Mouse (Mus musculus) forebrain, embryonic 16.5 days (tissue): ENCODE data around the gene Celf2. TPM values are rescaled to one million over a fixed set of nuclear protein-coding genes. Genes with fewer than 3 reads are reported as not detected.
A peak's percentile ranks its signal among the peaks of the same experiment; 100 is the strongest.

Source experiments
- ATAC-seq: fragments of 200-750 bp; cut with Nextera tagmentation; 2 replicates; pipeline ENCODE4 v1.8.0; 2017; ENCODE audit warnings: mild to moderate bottlenecking, moderate library complexity
- H3K27ac ChIP-seq: fragments of 300-500 bp; sonication (generic); 2 replicates; pipeline ENCODE4 v1.5.1; 2014; ENCODE audit warnings: low read length, control low read depth
- H3K27me3 ChIP-seq: fragments of 300-500 bp; sonication (generic); replicated peaks from 2 replicates; pipeline ENCODE4 v1.6.1; 2014; ENCODE audit warnings: low read length; ENCODE audit not compliant: control insufficient read depth, insufficient read depth
- H3K36me3 ChIP-seq: fragments of 300-500 bp; sonication (generic); 2 replicates; pipeline ENCODE4 v1.6.1; 2014; ENCODE audit not compliant: control insufficient read depth, insufficient read depth
- H3K4me1 ChIP-seq: fragments of 300-500 bp; sonication (generic); replicated peaks from 2 replicates; pipeline ENCODE4 v1.6.1; 2014; ENCODE audit warnings: low read length; ENCODE audit not compliant: control insufficient read depth, insufficient read depth
- H3K4me2 ChIP-seq: fragments of 300-500 bp; sonication (generic); 2 replicates; pipeline ENCODE4 v1.6.1; 2014; ENCODE audit warnings: mild to moderate bottlenecking, low read length, control low read depth
- H3K4me3 ChIP-seq: fragments of 300-500 bp; sonication (generic); replicated peaks from 2 replicates; pipeline ENCODE4 v1.5.1; 2014; ENCODE audit warnings: mild to moderate bottlenecking, low read length, control low read depth
- H3K9ac ChIP-seq: fragments of 300-500 bp; sonication (generic); replicated peaks from 2 replicates; pipeline ENCODE4 v1.6.1; 2014; ENCODE audit warnings: low read depth, low read length, control low read depth
- H3K9me3 ChIP-seq: fragments of 300-500 bp; sonication (generic); 2 replicates; pipeline ENCODE4 v1.6.1; 2016; ENCODE audit warnings: low read length; ENCODE audit not compliant: control insufficient read depth
- WGBS: fragments of 180-500 bp; shearing (Covaris S2); extraction: QIAGEN DNeasy Blood & Tissue Kit; methylation state at CpG from one replicate; pipeline ENCODE4 v1.1.7; 2014; 5-methylcytosine and 5-hydroxymethylcytosine counted together
- polyA plus RNA-seq: library from polyadenylated mRNA; unstranded; fragments of >200 nt; fragmentation: Nextera tagmentation; extraction: Ambion mirVana; gene quantifications from 2 replicates; pipeline ENCODE4 v1.2.1, GENCODE M21; 2015

The Celf2 gene
- polyA plus RNA-seq, 1 experiment from 2014 or later, result 348 TPM

- no peak overlapping the region for H3K4me3 ChIP-seq
- H3K4me1 ChIP-seq, result peaks cover 6% of the 10 kb centered on the region
- H3K36me3 ChIP-seq, result no peaks in the 10 kb centered on the region
- WGBS, result 11% methylated on average over 5 of the region's 5 CpGs
- H3K9ac ChIP-seq, result no peak overlapping the region
- no peaks in the 10 kb centered on the region for H3K9me3 ChIP-seq
- no peaks in the 10 kb centered on the region for H3K27me3 ChIP-seq
- peak; percentile 65 for ATAC-seq
- no peak overlapping the region for H3K27ac ChIP-seq
- no peak overlapping the region for H3K4me2 ChIP-seq
Observed at GRCm38 (mm10) chr2:6925505-6925904, 583.9 kb downstream of the Celf2 start.

GRCm38 (mm10) chr2:6923738-6924474, 585.5 kb downstream of the Celf2 start:
- H3K4me1 ChIP-seq, result peaks cover 6% of the 10 kb centered on the region
- H3K4me3 ChIP-seq, result no peak overlapping the region
- WGBS, result 75% methylated on average over 15 of the region's 15 CpGs
- no peaks in the 10 kb centered on the region for H3K27me3 ChIP-seq
- no peaks in the 10 kb centered on the region for H3K9me3 ChIP-seq
- ATAC-seq, result no peak
- no peaks in the 10 kb centered on the region for H3K36me3 ChIP-seq
- no peak overlapping the region for H3K9ac ChIP-seq
- H3K4me2 ChIP-seq, result no peak overlapping the region
- H3K27ac ChIP-seq, result no peak overlapping the region

- no peak overlapping the region for H3K4me3 ChIP-seq
- no peak overlapping the region for H3K9ac ChIP-seq
- H3K36me3 ChIP-seq, result no peaks in the 10 kb centered on the region
- no peak for ATAC-seq
- no peaks in the 10 kb centered on the region for H3K27me3 ChIP-seq
- H3K27ac ChIP-seq, result no peak overlapping the region
- peaks cover 16% of the 10 kb centered on the region for H3K4me1 ChIP-seq
- no peaks in the 10 kb centered on the region for H3K9me3 ChIP-seq
- H3K4me2 ChIP-seq, result no peak overlapping the region
- WGBS, result 88% methylated on average over 4 of the region's 4 CpGs
Observed at GRCm38 (mm10) chr2:6915386-6915785, 594.0 kb downstream of the Celf2 start.

- Histone ChIP-seq H3K9me3 (no peaks in the 10 kb centered on the region), H3K27me3 (no peaks in the 10 kb centered on the region), H3K36me3 (no peaks in the 10 kb centered on the region), H3K27ac (peak overlapping the region; percentile 41), H3K4me3 (no peak overlapping the region), H3K4me1 (peaks cover 20% of the 10 kb centered on the region), H3K9ac (no peak overlapping the region), H3K4me2 (no peak overlapping the region)
- WGBS, result 74% methylated on average over 10 of the region's 10 CpGs
- no peak for ATAC-seq
Observed at GRCm38 (mm10) chr2:6913315-6913714, 596.0 kb downstream of the Celf2 start.

GRCm38 (mm10) chr2:6911932-6912331, 597.4 kb downstream of the Celf2 start:
- peak; percentile 27 for ATAC-seq
- 19% methylated on average over 7 of the region's 7 CpGs for WGBS
- Histone ChIP-seq H3K27ac (0 out of 2 replicates have a peak overlapping the region, but pooled peaks have one; percentile 16), H3K9me3 (no peaks in the 10 kb centered on the region), H3K4me1 (peaks cover 20% of the 10 kb centered on the region), H3K9ac (no peak overlapping the region), H3K4me2 (no peak overlapping the region), H3K27me3 (no peaks in the 10 kb centered on the region), H3K4me3 (no peak overlapping the region), H3K36me3 (no peaks in the 10 kb centered on the region)

- Histone ChIP-seq H3K4me2 (no peak overlapping the region), H3K27ac (no peak overlapping the region), H3K9me3 (no peaks in the 10 kb centered on the region), H3K9ac (no peak overlapping the region), H3K36me3 (no peaks in the 10 kb centered on the region), H3K4me1 (peaks cover 20% of the 10 kb centered on the region), H3K4me3 (no peak overlapping the region), H3K27me3 (no peaks in the 10 kb centered on the region)
- ATAC-seq, result no peak
- 74% methylated on average over 7 of the region's 7 CpGs for WGBS
Observed at GRCm38 (mm10) chr2:6909921-6910320, 599.4 kb downstream of the Celf2 start.

GRCm38 (mm10) chr2:6904411-6904810, 605.0 kb downstream of the Celf2 start:
- Histone ChIP-seq H3K9me3 (no peaks in the 10 kb centered on the region), H3K4me3 (no peak overlapping the region), H3K4me1 (peaks cover 4% of the 10 kb centered on the region), H3K27ac (no peak overlapping the region), H3K36me3 (no peaks in the 10 kb centered on the region), H3K9ac (no peak overlapping the region), H3K4me2 (no peak overlapping the region), H3K27me3 (no peaks in the 10 kb centered on the region)
- ATAC-seq, result no peak
- WGBS, result 80% methylated on average over 3 of the region's 3 CpGs

- 7% methylated on average over 4 of the region's 4 CpGs for WGBS
- no peaks in the 10 kb centered on the region for H3K9me3 ChIP-seq
- no peak overlapping the region for H3K4me2 ChIP-seq
- H3K27me3 ChIP-seq, result no peaks in the 10 kb centered on the region
- peak overlapping the region; percentile 16; the same call in 1 of the 2 replicates for H3K27ac ChIP-seq
- no peaks in the 10 kb centered on the region for H3K36me3 ChIP-seq
- no peak overlapping the region for H3K4me3 ChIP-seq
- H3K4me1 ChIP-seq, result peaks cover 4% of the 10 kb centered on the region
- no peak overlapping the region for H3K9ac ChIP-seq
- peak; percentile 87 for ATAC-seq
Observed at GRCm38 (mm10) chr2:6903251-6903763, 606.1 kb downstream of the Celf2 start.

- no peaks in the 10 kb centered on the region for H3K27me3 ChIP-seq
- no peak overlapping the region for H3K4me3 ChIP-seq
- H3K9me3 ChIP-seq, result no peaks in the 10 kb centered on the region
- H3K4me2 ChIP-seq, result no peak overlapping the region
- 94% methylated on average over 1 of the region's 1 CpGs for WGBS
- no peaks in the 10 kb centered on the region for H3K4me1 ChIP-seq
- no peak overlapping the region for H3K27ac ChIP-seq
- H3K36me3 ChIP-seq, result no peaks in the 10 kb centered on the region
- ATAC-seq, result no peak
- H3K9ac ChIP-seq, result no peak overlapping the region
Observed at GRCm38 (mm10) chr2:6896896-6897295, 612.5 kb downstream of the Celf2 start.
